Mouse (Mus musculus): ENCODE results near the gene Rbms3. TPM values are rescaled to one million over a fixed set of nuclear protein-coding genes. Genes with fewer than 3 reads are reported as not detected.

Gene Rbms3
- polyA plus RNA-seq, 1 experiment from 2014 or later: 43.1 TPM

DNA sequence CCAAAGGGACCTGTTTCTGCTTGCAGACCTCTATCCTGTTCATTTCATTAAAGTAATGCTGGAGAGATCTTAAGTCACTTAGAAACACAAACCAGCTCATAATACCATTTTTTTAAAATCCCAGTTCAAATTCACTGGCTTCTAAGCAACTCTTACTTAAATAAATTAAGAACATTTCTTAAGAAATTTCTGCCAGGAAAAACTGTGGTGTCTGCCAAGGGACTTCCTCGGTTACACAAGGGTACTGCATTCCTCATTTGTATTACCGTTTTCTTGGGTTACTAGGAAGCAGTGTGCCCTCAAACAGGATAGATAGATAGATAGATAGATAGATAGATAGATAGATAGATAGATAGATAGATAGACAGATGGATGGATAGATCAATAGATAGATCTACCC is 627.6 kb downstream of the Rbms3 start:
- no peak overlapping the region for H3K9ac ChIP-seq (ENCODE audit: low read depth, low read length)
- H3K4me2 ChIP-seq (ENCODE audit: low read depth, low read length): no peak overlapping the region
- H3K27ac ChIP-seq (ENCODE audit: low read length): no peak overlapping the region
- H3K4me3 ChIP-seq (ENCODE audit: low read length): no peak overlapping the region
- no peak for ATAC-seq
- H3K27me3 ChIP-seq (replicated peaks; ENCODE audit: control insufficient read depth, insufficient read depth, low read length): no peaks in the 10 kb centered on the region
- H3K36me3 ChIP-seq (ENCODE audit: control insufficient read depth, insufficient read depth, low read length): no peaks in the 10 kb centered on the region
- H3K4me1 ChIP-seq (ENCODE audit: control insufficient read depth, insufficient read depth, low read length): no peaks in the 10 kb centered on the region
- WGBS: 70% methylated on average over 2 of the region's 2 CpGs
- no peaks in the 10 kb centered on the region for H3K9me3 ChIP-seq (ENCODE audit: control insufficient read depth, low read length)

DNA sequence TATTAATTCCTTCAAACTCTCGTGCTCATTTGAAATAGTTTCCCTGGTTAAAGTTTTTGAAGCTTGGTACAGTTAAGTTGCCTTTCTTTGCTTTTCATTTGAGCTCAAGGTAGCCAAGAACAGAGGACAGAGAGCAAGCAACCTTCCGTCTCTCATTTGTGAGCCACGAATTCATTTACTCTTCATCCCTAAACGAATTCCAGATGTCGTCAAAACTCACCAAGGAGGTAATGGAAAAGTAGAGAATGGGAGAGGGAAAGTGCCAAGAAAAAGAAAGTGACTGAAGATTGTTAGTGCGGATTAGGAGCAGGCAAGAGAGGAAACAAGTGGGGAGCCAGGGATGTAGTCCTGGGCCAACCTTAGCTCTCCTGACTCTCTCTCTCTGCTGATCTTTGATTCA is 630.5 kb downstream of the Rbms3 start:
- H3K27me3 ChIP-seq (replicated peaks; ENCODE audit: control insufficient read depth, insufficient read depth, low read length): no peaks in the 10 kb centered on the region
- H3K27ac ChIP-seq (ENCODE audit: low read length): no peak overlapping the region
- no peak overlapping the region for H3K4me2 ChIP-seq (ENCODE audit: low read depth, low read length)
- no peaks in the 10 kb centered on the region for H3K9me3 ChIP-seq (ENCODE audit: control insufficient read depth, low read length)
- no peak overlapping the region for H3K4me3 ChIP-seq (ENCODE audit: low read length)
- no peaks in the 10 kb centered on the region for H3K4me1 ChIP-seq (ENCODE audit: control insufficient read depth, insufficient read depth, low read length)
- ATAC-seq: no peak
- 70% methylated on average over 6 of the region's 6 CpGs for WGBS
- H3K36me3 ChIP-seq (ENCODE audit: control insufficient read depth, insufficient read depth, low read length): no peaks in the 10 kb centered on the region
- no peak overlapping the region for H3K9ac ChIP-seq (ENCODE audit: low read depth, low read length)

DNA sequence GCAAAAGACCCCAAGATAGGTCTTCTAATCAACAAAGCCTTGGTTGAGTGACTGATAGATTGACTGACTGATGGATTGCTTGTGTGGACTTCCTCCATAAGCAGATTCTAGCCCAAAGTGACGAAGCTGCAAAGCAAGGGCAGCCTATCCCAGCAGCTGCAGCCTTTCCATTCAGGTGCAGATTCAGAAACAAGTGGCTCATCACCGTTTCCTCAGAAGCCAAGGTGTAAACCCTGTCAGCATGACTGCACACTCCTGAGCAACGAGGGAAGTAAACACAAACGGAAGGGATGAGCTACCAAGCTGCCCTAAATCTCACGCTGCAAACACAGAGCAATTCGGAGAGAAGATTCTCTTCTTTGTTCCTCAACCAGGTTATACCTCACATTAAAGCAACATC is 639.4 kb downstream of the Rbms3 start:
- Histone ChIP-seq H3K4me2 (ENCODE audit: low read depth, low read length) (no peak overlapping the region), H3K4me3 (ENCODE audit: low read length) (no peak overlapping the region), H3K9me3 (ENCODE audit: control insufficient read depth, low read length) (no peaks in the 10 kb centered on the region), H3K36me3 (ENCODE audit: control insufficient read depth, insufficient read depth, low read length) (no peaks in the 10 kb centered on the region), H3K4me1 (ENCODE audit: control insufficient read depth, insufficient read depth, low read length) (no peaks in the 10 kb centered on the region), H3K9ac (ENCODE audit: low read depth, low read length) (no peak overlapping the region), H3K27me3 (replicated peaks; ENCODE audit: control insufficient read depth, insufficient read depth, low read length) (no peaks in the 10 kb centered on the region), H3K27ac (ENCODE audit: low read length) (no peak overlapping the region)
- WGBS: 80% methylated on average over 6 of the region's 6 CpGs
- ATAC-seq: no peak

DNA sequence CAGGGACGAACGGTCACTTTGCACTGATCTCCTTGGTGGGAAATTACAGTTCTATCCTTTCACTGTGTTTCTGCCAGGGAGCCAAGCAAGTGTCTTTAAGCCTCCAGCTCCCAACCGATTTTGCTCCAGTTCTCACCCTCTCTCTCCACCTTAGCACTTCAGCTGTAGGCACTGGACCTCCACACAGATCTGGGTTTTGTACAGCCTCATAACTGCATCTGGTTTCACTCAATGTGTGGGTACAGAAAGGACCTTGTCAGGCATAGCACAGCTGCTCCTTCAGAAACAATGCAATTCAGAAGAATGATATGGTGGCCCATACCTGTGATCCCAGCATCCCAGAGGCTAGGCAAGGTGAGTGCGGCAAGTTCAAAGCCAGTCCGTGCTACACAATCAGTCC is 648.9 kb downstream of the Rbms3 start:
- no peaks in the 10 kb centered on the region for H3K9me3 ChIP-seq (ENCODE audit: control insufficient read depth, low read length)
- H3K4me3 ChIP-seq (ENCODE audit: low read length): no peak overlapping the region
- H3K4me2 ChIP-seq (ENCODE audit: low read depth, low read length): no peak overlapping the region
- no peaks in the 10 kb centered on the region for H3K4me1 ChIP-seq (ENCODE audit: control insufficient read depth, insufficient read depth, low read length)
- no peak overlapping the region for H3K27ac ChIP-seq (ENCODE audit: low read length)
- no peak overlapping the region for H3K9ac ChIP-seq (ENCODE audit: low read depth, low read length)
- H3K36me3 ChIP-seq (ENCODE audit: control insufficient read depth, insufficient read depth, low read length): no peaks in the 10 kb centered on the region
- no peak for ATAC-seq
- no peaks in the 10 kb centered on the region for H3K27me3 ChIP-seq (replicated peaks; ENCODE audit: control insufficient read depth, insufficient read depth, low read length)
- 77% methylated on average over 5 of the region's 5 CpGs for WGBS

DNA sequence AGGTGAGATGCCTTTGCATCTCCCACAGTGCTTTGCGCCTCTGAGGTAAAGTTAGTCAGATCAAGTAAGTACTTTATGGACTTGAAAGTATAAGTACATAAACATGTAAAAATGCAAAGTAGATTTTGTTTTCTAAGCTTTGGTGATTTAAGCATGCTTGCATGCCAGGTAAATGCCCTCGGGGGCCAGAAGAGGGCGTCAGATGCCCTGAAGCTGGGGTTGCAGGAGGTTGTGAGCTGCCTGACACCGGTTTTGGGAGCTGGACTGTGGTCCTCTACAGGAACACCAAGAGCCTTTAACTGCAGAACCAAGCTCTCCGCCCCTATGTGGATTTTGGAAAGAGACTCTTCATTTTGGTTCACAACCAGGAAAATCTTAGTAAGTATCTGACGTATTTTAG is 652.3 kb downstream of the Rbms3 start:
- no peak overlapping the region for H3K27ac ChIP-seq (ENCODE audit: low read length)
- H3K4me3 ChIP-seq (ENCODE audit: low read length): no peak overlapping the region
- WGBS: 86% methylated on average over 6 of the region's 6 CpGs
- H3K9ac ChIP-seq (ENCODE audit: low read depth, low read length): no peak overlapping the region
- ATAC-seq: no peak
- H3K4me1 ChIP-seq (ENCODE audit: control insufficient read depth, insufficient read depth, low read length): 0 out of 2 replicates have a peak, but pooled peaks cover 5% of the 10 kb centered on the region
- no peaks in the 10 kb centered on the region for H3K9me3 ChIP-seq (ENCODE audit: control insufficient read depth, low read length)
- H3K4me2 ChIP-seq (ENCODE audit: low read depth, low read length): no peak overlapping the region
- H3K27me3 ChIP-seq (replicated peaks; ENCODE audit: control insufficient read depth, insufficient read depth, low read length): no peaks in the 10 kb centered on the region
- no peaks in the 10 kb centered on the region for H3K36me3 ChIP-seq (ENCODE audit: control insufficient read depth, insufficient read depth, low read length)

DNA sequence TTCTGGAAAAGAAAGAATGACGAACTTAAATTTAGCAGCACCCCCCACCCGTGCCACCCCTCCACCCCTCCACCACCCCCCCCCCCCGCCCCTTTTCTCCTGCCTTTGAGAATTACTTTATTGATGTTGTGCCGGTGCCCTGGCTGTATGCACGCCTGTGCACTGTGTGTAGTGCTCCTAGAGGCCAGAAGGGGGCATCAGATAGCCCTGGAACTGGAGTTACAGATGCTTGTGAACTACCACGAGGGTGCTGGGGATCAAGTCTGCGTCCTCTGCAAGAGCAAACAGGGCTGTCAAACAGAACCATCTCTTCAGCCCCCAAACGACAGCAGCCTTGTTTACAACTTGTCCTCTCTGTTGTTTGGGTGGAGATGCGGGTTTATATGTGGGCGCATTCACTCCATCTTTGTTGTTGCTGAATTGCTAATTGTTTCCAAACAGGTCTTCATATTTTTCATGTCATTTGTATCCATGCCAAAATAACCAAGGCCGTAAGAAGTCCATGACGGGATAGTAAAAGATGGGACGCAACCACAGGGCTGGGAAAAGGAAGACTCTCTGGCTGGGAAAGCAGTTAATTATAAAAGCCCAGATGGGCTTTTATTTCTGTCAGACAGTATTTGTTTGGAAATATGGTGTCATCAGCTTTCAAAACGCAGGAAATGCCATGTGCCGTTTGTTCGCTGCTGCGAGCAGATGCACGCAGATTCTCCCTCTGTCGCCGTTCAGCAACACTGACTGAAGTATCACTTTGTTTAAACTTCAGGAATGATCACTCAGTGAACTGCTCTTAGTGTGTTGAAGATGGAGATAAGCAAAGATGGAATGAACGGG is 652.9 kb downstream of the Rbms3 start:
- H3K4me2 ChIP-seq (ENCODE audit: low read depth, low read length): no peak overlapping the region
- no peak overlapping the region for H3K9ac ChIP-seq (ENCODE audit: low read depth, low read length)
- 0 out of 2 replicates have a peak, but pooled peaks cover 5% of the 10 kb centered on the region for H3K4me1 ChIP-seq (ENCODE audit: control insufficient read depth, insufficient read depth, low read length)
- no peak for ATAC-seq
- H3K27ac ChIP-seq (ENCODE audit: low read length): no peak overlapping the region
- no peaks in the 10 kb centered on the region for H3K36me3 ChIP-seq (ENCODE audit: control insufficient read depth, insufficient read depth, low read length)
- 74% methylated on average over 21 of the region's 21 CpGs for WGBS
- no peak overlapping the region for H3K4me3 ChIP-seq (ENCODE audit: low read length)
- no peaks in the 10 kb centered on the region for H3K27me3 ChIP-seq (replicated peaks; ENCODE audit: control insufficient read depth, insufficient read depth, low read length)
- H3K9me3 ChIP-seq (ENCODE audit: control insufficient read depth, low read length): no peaks in the 10 kb centered on the region

DNA sequence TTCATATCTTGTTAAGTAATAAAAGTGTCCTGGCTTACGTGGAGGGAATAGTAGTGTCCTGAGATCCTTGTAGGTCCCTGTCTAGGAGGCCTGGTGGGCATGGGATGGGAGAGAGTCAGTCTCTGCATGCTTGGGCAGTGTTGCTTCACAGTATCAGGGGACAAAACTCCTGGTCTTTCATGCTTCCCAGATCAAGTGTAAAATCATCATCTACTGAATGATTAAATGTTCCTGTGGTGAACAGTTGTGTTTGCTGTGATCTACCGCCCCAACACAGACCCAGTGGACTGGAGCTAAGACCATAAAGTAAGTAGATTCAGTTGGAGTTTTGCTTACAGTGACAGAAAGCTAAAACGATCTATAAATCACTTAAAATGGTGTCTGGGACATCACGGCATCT is 654.4 kb downstream of the Rbms3 start:
- Histone ChIP-seq H3K4me1 (ENCODE audit: control insufficient read depth, insufficient read depth, low read length) (0 out of 2 replicates have a peak, but pooled peaks cover 5% of the 10 kb centered on the region), H3K9me3 (ENCODE audit: control insufficient read depth, low read length) (no peaks in the 10 kb centered on the region; the same call in 1 of the 2 replicates), H3K27ac (ENCODE audit: low read length) (no peak overlapping the region), H3K27me3 (replicated peaks; ENCODE audit: control insufficient read depth, insufficient read depth, low read length) (no peaks in the 10 kb centered on the region), H3K4me2 (ENCODE audit: low read depth, low read length) (no peak overlapping the region), H3K4me3 (ENCODE audit: low read length) (no peak overlapping the region), H3K36me3 (ENCODE audit: control insufficient read depth, insufficient read depth, low read length) (no peaks in the 10 kb centered on the region), H3K9ac (ENCODE audit: low read depth, low read length) (no peak overlapping the region)
- 77% methylated on average over 4 of the region's 4 CpGs for WGBS
- ATAC-seq: no peak

DNA sequence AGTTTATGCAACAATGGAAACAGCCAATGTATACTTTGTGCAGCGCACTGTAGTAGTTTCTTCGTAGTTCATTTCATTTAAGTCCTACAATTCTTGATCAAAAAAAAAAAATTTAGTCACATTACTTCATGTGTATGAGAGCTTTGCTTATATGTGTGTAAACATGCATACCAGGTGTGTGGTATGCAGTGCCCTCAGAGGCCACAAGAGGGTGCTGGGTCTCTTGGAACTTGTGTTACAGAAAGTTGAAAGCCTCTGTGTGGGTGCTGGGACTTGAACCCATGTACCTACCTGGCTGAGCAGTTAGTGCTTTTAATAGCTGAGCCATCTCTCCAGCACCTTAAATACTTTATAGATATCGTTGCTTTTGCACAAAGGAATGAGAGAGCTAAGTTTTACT is 655.6 kb downstream of the Rbms3 start:
- no peak for ATAC-seq
- Histone ChIP-seq H3K36me3 (ENCODE audit: control insufficient read depth, insufficient read depth, low read length) (no peaks in the 10 kb centered on the region), H3K4me1 (ENCODE audit: control insufficient read depth, insufficient read depth, low read length) (0 out of 2 replicates have a peak, but pooled peaks cover 5% of the 10 kb centered on the region), H3K4me2 (ENCODE audit: low read depth, low read length) (no peak overlapping the region), H3K9ac (ENCODE audit: low read depth, low read length) (no peak overlapping the region), H3K9me3 (ENCODE audit: control insufficient read depth, low read length) (no peaks in the 10 kb centered on the region; the same call in 1 of the 2 replicates), H3K27ac (ENCODE audit: low read length) (no peak overlapping the region), H3K27me3 (replicated peaks; ENCODE audit: control insufficient read depth, insufficient read depth, low read length) (no peaks in the 10 kb centered on the region), H3K4me3 (ENCODE audit: low read length) (no peak overlapping the region)
- WGBS: 90% methylated on average over 3 of the region's 3 CpGs

DNA sequence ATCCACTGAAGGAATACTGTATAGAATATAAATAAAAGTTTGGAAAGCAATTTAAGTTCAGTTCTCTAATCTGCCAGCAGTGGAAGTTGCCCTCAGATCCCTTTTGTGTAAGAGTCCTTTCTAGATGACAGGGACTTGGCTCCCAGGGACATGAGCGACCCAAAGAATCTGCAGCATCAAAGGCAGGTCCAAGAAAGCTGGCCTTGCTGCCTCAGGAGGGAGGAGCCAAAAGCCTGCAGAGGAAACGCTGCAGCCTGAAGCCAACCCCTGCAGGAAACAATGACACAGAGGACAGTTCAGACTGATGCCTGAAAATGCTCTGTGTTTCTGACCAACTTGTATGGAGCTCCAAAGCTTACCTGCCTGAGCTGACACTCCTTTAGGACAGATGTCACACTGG is 656.1 kb downstream of the Rbms3 start:
- H3K9me3 ChIP-seq (ENCODE audit: control insufficient read depth, low read length): no peaks in the 10 kb centered on the region; the same call in 1 of the 2 replicates
- H3K27ac ChIP-seq (ENCODE audit: low read length): no peak overlapping the region
- peak overlapping the region; percentile 19; the same call in 1 of the 2 replicates for H3K9ac ChIP-seq (ENCODE audit: low read depth, low read length)
- H3K4me2 ChIP-seq (ENCODE audit: low read depth, low read length): no peak overlapping the region
- no peaks in the 10 kb centered on the region for H3K36me3 ChIP-seq (ENCODE audit: control insufficient read depth, insufficient read depth, low read length)
- 26% methylated on average over 2 of the region's 2 CpGs for WGBS
- H3K4me1 ChIP-seq (ENCODE audit: control insufficient read depth, insufficient read depth, low read length): 0 out of 2 replicates have a peak, but pooled peaks cover 5% of the 10 kb centered on the region
- ATAC-seq: no peak
- no peaks in the 10 kb centered on the region for H3K27me3 ChIP-seq (replicated peaks; ENCODE audit: control insufficient read depth, insufficient read depth, low read length)
- H3K4me3 ChIP-seq (ENCODE audit: low read length): no peak overlapping the region
